Mouse (Mus musculus): ENCODE data around the gene Prr13. TPM values are rescaled to one million over a fixed set of nuclear protein-coding genes. Genes with fewer than 3 reads are reported as not detected.

The Prr13 gene
- polyA plus RNA-seq, 1 experiment from 2014 or later: 139 TPM

GRCm38 (mm10) chr15:102426963-102427362 lies 31.9 kb upstream of the Prr13 start:
- ATAC-seq (ENCODE audit: low read depth): no peak
- Histone ChIP-seq H3K36me3 (ENCODE audit: control insufficient read depth, insufficient read depth) (peaks cover 41% of the 10 kb centered on the region), H3K4me1 (ENCODE audit: control insufficient read depth, low read depth, low read length) (no peaks in the 10 kb centered on the region), H3K9ac (ENCODE audit: low read depth, low read length) (no peak overlapping the region), H3K27ac (ENCODE audit: low read length) (no peak overlapping the region), H3K9me3 (replicated peaks; ENCODE audit: control insufficient read depth, low read length) (no peaks in the 10 kb centered on the region), H3K4me3 (ENCODE audit: low read depth, low read length) (no peak overlapping the region), H3K27me3 (ENCODE audit: control insufficient read depth, insufficient read depth, low read depth, low read length) (no peaks in the 10 kb centered on the region), H3K4me2 (ENCODE audit: low read depth, low read length) (no peak overlapping the region)
- WGBS (ENCODE audit: insufficient replicate concordance): 100% methylated on average over 1 of the region's 1 CpGs

- Histone ChIP-seq H3K36me3 (ENCODE audit: control insufficient read depth, insufficient read depth) (peaks cover 28% of the 10 kb centered on the region), H3K4me3 (ENCODE audit: low read depth, low read length) (no peak overlapping the region), H3K4me2 (ENCODE audit: low read depth, low read length) (no peak overlapping the region), H3K4me1 (ENCODE audit: control insufficient read depth, low read depth, low read length) (no peaks in the 10 kb centered on the region), H3K27me3 (ENCODE audit: control insufficient read depth, insufficient read depth, low read depth, low read length) (no peaks in the 10 kb centered on the region), H3K9ac (ENCODE audit: low read depth, low read length) (no peak overlapping the region), H3K27ac (ENCODE audit: low read length) (no peak overlapping the region), H3K9me3 (replicated peaks; ENCODE audit: control insufficient read depth, low read length) (no peaks in the 10 kb centered on the region)
- WGBS (ENCODE audit: insufficient replicate concordance): 44% methylated on average over 1 of the region's 1 CpGs
- no peak for ATAC-seq (ENCODE audit: low read depth)
Observed at GRCm38 (mm10) chr15:102432046-102432445, 26.8 kb upstream of the Prr13 start.

- no peak for ATAC-seq (ENCODE audit: low read depth)
- Histone ChIP-seq H3K4me1 (ENCODE audit: control insufficient read depth, low read depth, low read length) (no peaks in the 10 kb centered on the region), H3K27ac (ENCODE audit: low read length) (no peak overlapping the region), H3K9ac (ENCODE audit: low read depth, low read length) (no peak overlapping the region), H3K4me2 (ENCODE audit: low read depth, low read length) (no peak overlapping the region), H3K4me3 (ENCODE audit: low read depth, low read length) (no peak overlapping the region), H3K36me3 (ENCODE audit: control insufficient read depth, insufficient read depth) (peaks cover 24% of the 10 kb centered on the region), H3K27me3 (ENCODE audit: control insufficient read depth, insufficient read depth, low read depth, low read length) (no peaks in the 10 kb centered on the region), H3K9me3 (replicated peaks; ENCODE audit: control insufficient read depth, low read length) (no peaks in the 10 kb centered on the region)
- WGBS (ENCODE audit: insufficient replicate concordance): 89% methylated on average over 4 of the region's 4 CpGs
Observed at GRCm38 (mm10) chr15:102433173-102433572, 25.7 kb upstream of the Prr13 start.

- Histone ChIP-seq H3K4me3 (ENCODE audit: low read depth, low read length) (no peak overlapping the region), H3K27ac (ENCODE audit: low read length) (no peak overlapping the region), H3K36me3 (ENCODE audit: control insufficient read depth, insufficient read depth) (no peaks in the 10 kb centered on the region), H3K4me2 (ENCODE audit: low read depth, low read length) (no peak overlapping the region), H3K9me3 (replicated peaks; ENCODE audit: control insufficient read depth, low read length) (no peaks in the 10 kb centered on the region), H3K4me1 (ENCODE audit: control insufficient read depth, low read depth, low read length) (no peaks in the 10 kb centered on the region), H3K9ac (ENCODE audit: low read depth, low read length) (no peak overlapping the region), H3K27me3 (ENCODE audit: control insufficient read depth, insufficient read depth, low read depth, low read length) (no peaks in the 10 kb centered on the region)
- ATAC-seq (ENCODE audit: low read depth): peak; percentile 60
- 35% methylated on average over 2 of the region's 2 CpGs for WGBS (ENCODE audit: insufficient replicate concordance)
Observed at GRCm38 (mm10) chr15:102442490-102442889, 16.3 kb upstream of the Prr13 start.

- no peak within 1 kb of the TSS for H3K4me2 ChIP-seq (ENCODE audit: low read depth, low read length)
- no peak within 1 kb of the TSS for H3K27ac ChIP-seq (ENCODE audit: low read length)
- no peak within 1 kb of the TSS for H3K9ac ChIP-seq (ENCODE audit: low read depth, low read length)
- no peaks in the 10 kb centered on the region for H3K9me3 ChIP-seq (replicated peaks; ENCODE audit: control insufficient read depth, low read length)
- WGBS (ENCODE audit: insufficient replicate concordance): 81% methylated on average over 8 of the region's 8 CpGs
- no peaks in the 10 kb centered on the region for H3K36me3 ChIP-seq (ENCODE audit: control insufficient read depth, insufficient read depth)
- H3K27me3 ChIP-seq (ENCODE audit: control insufficient read depth, insufficient read depth, low read depth, low read length): no peaks in the 10 kb centered on the region
- H3K4me1 ChIP-seq (ENCODE audit: control insufficient read depth, low read depth, low read length): no peaks in the 10 kb centered on the region
- ATAC-seq (ENCODE audit: low read depth): no peak
- H3K4me3 ChIP-seq (ENCODE audit: low read depth, low read length): no peak within 1 kb of the TSS
Observed at GRCm38 (mm10) chr15:102445146-102445545, 13.7 kb upstream of the Prr13 start, which contains the start of gene Amhr2. TSS of gene Amhr2 (plus strand) at chr15:102445367.

GRCm38 (mm10) chr15:102446448-102446847 lies 12.4 kb upstream of the Prr13 start:
- H3K4me2 ChIP-seq (ENCODE audit: low read depth, low read length): no peak overlapping the region
- no peaks in the 10 kb centered on the region for H3K27me3 ChIP-seq (ENCODE audit: control insufficient read depth, insufficient read depth, low read depth, low read length)
- H3K9ac ChIP-seq (ENCODE audit: low read depth, low read length): no peak overlapping the region
- H3K27ac ChIP-seq (ENCODE audit: low read length): no peak overlapping the region
- no peaks in the 10 kb centered on the region for H3K36me3 ChIP-seq (ENCODE audit: control insufficient read depth, insufficient read depth)
- ATAC-seq (ENCODE audit: low read depth): no peak
- no peak overlapping the region for H3K4me3 ChIP-seq (ENCODE audit: low read depth, low read length)
- H3K4me1 ChIP-seq (ENCODE audit: control insufficient read depth, low read depth, low read length): peaks cover 3% of the 10 kb centered on the region; the same call in 1 of the 2 replicates
- 27% methylated on average over 5 of the region's 6 CpGs for WGBS (ENCODE audit: insufficient replicate concordance)
- H3K9me3 ChIP-seq (replicated peaks; ENCODE audit: control insufficient read depth, low read length): no peaks in the 10 kb centered on the region

GRCm38 (mm10) chr15:102449366-102449765 lies 9.5 kb upstream of the Prr13 start:
- no peaks in the 10 kb centered on the region for H3K27me3 ChIP-seq (ENCODE audit: control insufficient read depth, insufficient read depth, low read depth, low read length)
- H3K9me3 ChIP-seq (replicated peaks; ENCODE audit: control insufficient read depth, low read length): no peaks in the 10 kb centered on the region
- H3K9ac ChIP-seq (ENCODE audit: low read depth, low read length): no peak overlapping the region
- no peak overlapping the region for H3K27ac ChIP-seq (ENCODE audit: low read length)
- no peak overlapping the region for H3K4me3 ChIP-seq (ENCODE audit: low read depth, low read length)
- H3K36me3 ChIP-seq (ENCODE audit: control insufficient read depth, insufficient read depth): no peaks in the 10 kb centered on the region
- H3K4me1 ChIP-seq (ENCODE audit: control insufficient read depth, low read depth, low read length): peaks cover 3% of the 10 kb centered on the region; the same call in 1 of the 2 replicates
- no peak overlapping the region for H3K4me2 ChIP-seq (ENCODE audit: low read depth, low read length)
- 54% methylated on average over 8 of the region's 8 CpGs for WGBS (ENCODE audit: insufficient replicate concordance)
- ATAC-seq (ENCODE audit: low read depth): no peak

GRCm38 (mm10) chr15:102450928-102451327 lies 7.9 kb upstream of the Prr13 start:
- WGBS (ENCODE audit: insufficient replicate concordance): 35% methylated on average over 7 of the region's 7 CpGs
- H3K9me3 ChIP-seq (replicated peaks; ENCODE audit: control insufficient read depth, low read length): no peaks in the 10 kb centered on the region
- no peaks in the 10 kb centered on the region for H3K27me3 ChIP-seq (ENCODE audit: control insufficient read depth, insufficient read depth, low read depth, low read length)
- no peak overlapping the region for H3K27ac ChIP-seq (ENCODE audit: low read length)
- peaks cover 3% of the 10 kb centered on the region; the same call in 1 of the 2 replicates for H3K4me1 ChIP-seq (ENCODE audit: control insufficient read depth, low read depth, low read length)
- ATAC-seq (ENCODE audit: low read depth): peak; percentile 52; the same call in 1 of the 2 replicates
- H3K9ac ChIP-seq (ENCODE audit: low read depth, low read length): 0 out of 2 replicates have a peak overlapping the region, but pooled peaks have one; percentile 11
- no peaks in the 10 kb centered on the region for H3K36me3 ChIP-seq (ENCODE audit: control insufficient read depth, insufficient read depth)
- H3K4me3 ChIP-seq (ENCODE audit: low read depth, low read length): peak overlapping the region; percentile 14
- peak overlapping the region; percentile 35 for H3K4me2 ChIP-seq (ENCODE audit: low read depth, low read length)

GRCm38 (mm10) chr15:102451666-102452430 lies 7.0 kb upstream of the Prr13 start:
- H3K9me3 ChIP-seq (replicated peaks; ENCODE audit: control insufficient read depth, low read length): no peaks in the 10 kb centered on the region
- H3K4me1 ChIP-seq (ENCODE audit: control insufficient read depth, low read depth, low read length): peaks cover 3% of the 10 kb centered on the region; the same call in 1 of the 2 replicates
- ATAC-seq (ENCODE audit: low read depth): no peak
- H3K4me3 ChIP-seq (ENCODE audit: low read depth, low read length): no peak overlapping the region
- H3K9ac ChIP-seq (ENCODE audit: low read depth, low read length): no peak overlapping the region
- WGBS (ENCODE audit: insufficient replicate concordance): 76% methylated on average over 26 of the region's 26 CpGs
- H3K27ac ChIP-seq (ENCODE audit: low read length): no peak overlapping the region
- no peaks in the 10 kb centered on the region for H3K36me3 ChIP-seq (ENCODE audit: control insufficient read depth, insufficient read depth)
- no peak overlapping the region for H3K4me2 ChIP-seq (ENCODE audit: low read depth, low read length)
- no peaks in the 10 kb centered on the region for H3K27me3 ChIP-seq (ENCODE audit: control insufficient read depth, insufficient read depth, low read depth, low read length)

Measured in liver, embryonic 16.5 days (tissue).